Mouse (Mus musculus) bone marrow, adult 2 months (tissue): ENCODE data around the gene Ccsap. TPM values are rescaled to one million over a fixed set of nuclear protein-coding genes. Genes with fewer than 3 reads are reported as not detected.

ENCODE experiments used
- H3K27ac ChIP-seq: fragments of 200-500 bp; 2 replicates; pipeline ENCODE4 v1.5.1; 2012; ENCODE audit warnings: low read depth, mild to moderate bottlenecking, control low read depth, inconsistent platforms, low read length; ENCODE audit not compliant: control insufficient read depth, poor library complexity, insufficient read depth
- H3K4me1 ChIP-seq: fragments of 200-500 bp; 2 replicates; pipeline ENCODE4 v1.6.1; 2011; ENCODE audit warnings: low read length; ENCODE audit not compliant: control insufficient read depth, insufficient read depth
- H3K4me3 ChIP-seq: fragments of 200-500 bp; replicated peaks from 2 replicates; pipeline ENCODE3; 2011; ENCODE audit warnings: mild to moderate bottlenecking, low read depth, low read length, control low read depth; ENCODE audit not compliant: control insufficient read depth
- CTCF ChIP-seq: fragments of 200-500 bp; IDR thresholded peaks from 2 replicates; pipeline ENCODE4 v1.5.1; 2011; ENCODE audit warnings: low read length, control low read depth; ENCODE audit not compliant: control insufficient read depth, insufficient read depth
- POLR2A ChIP-seq: fragments of 200-500 bp; IDR thresholded peaks from 2 replicates; pipeline ENCODE4 v1.6.1; 2011; ENCODE audit warnings: low read depth, mild to moderate bottlenecking, control low read depth, low read length, borderline replicate concordance; ENCODE audit not compliant: control insufficient read depth
- WGBS: fragments of 180-500 bp; shearing (Covaris S2); methylation state at CpG from one replicate; pipeline ENCODE4 v1.1.7; 2018; 5-methylcytosine and 5-hydroxymethylcytosine counted together
- polyA plus RNA-seq: library from polyadenylated mRNA; stranded (reverse); fragments of >200 nt; gene quantifications from 2 replicates; pipeline ENCODE4 v1.2.4, GENCODE M21; 2011; ENCODE audit warnings: low replicate concordance; ENCODE audit not compliant: missing spikeins, insufficient read depth, insufficient read length

Ccsap gene
- polyA plus RNA-seq, 1 experiment = 2.5 TPM

- Histone ChIP-seq H3K27ac (no peak within 1 kb of the TSS), H3K4me1 (no peaks in the 10 kb centered on the region), H3K4me3 (no peak within 1 kb of the TSS)
- TF ChIP-seq POLR2A (no peak), CTCF (no peak)
- WGBS = 22% methylated on average over 15 of the region's 15 CpGs
Measured at GRCm38 (mm10) chr8:123894502-123895097, 34.6 kb upstream of the Ccsap start, which contains the start of gene Acta1. Gene Acta1 (minus strand): TSS chr8:123894751.

GRCm38 (mm10) chr8:123893413-123893812 is 33.4 kb upstream of the Ccsap start:
- H3K4me1 ChIP-seq = no peaks in the 10 kb centered on the region
- WGBS = 76% methylated on average over 11 of the region's 11 CpGs
- TF ChIP-seq CTCF = no peak
- no peak overlapping the region for H3K4me3 ChIP-seq
- no peak overlapping the region for H3K27ac ChIP-seq

DNA sequence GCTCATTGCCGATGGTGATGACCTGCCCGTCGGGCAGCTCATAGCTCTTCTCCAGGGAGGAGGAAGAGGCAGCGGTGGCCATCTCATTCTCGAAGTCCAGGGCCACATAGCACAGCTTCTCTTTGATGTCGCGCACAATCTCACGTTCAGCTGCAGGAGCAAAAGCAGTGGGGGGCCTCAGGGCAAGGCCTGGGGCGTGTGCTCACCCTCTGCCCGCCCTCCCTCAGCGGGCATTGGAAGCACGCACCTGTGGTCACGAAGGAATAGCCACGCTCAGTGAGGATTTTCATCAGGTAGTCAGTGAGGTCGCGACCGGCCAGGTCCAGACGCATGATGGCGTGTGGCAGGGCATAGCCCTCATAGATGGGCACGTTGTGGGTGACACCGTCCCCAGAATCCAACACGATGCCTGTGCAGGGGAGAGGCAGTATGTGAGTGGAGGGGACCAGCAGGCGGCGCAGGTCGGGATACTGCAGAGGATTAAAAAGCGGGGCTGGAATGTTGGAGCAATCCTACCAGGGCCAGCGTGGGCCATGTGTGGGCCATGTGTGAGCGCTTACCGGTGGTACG is 32.7 kb upstream of the Ccsap start:
- 21% methylated on average over 30 of the region's 30 CpGs for WGBS
- H3K4me1 ChIP-seq = no peaks in the 10 kb centered on the region
- no peak overlapping the region for H3K4me3 ChIP-seq
- TF ChIP-seq CTCF (no peak), POLR2A (no peak)
- H3K27ac ChIP-seq = no peak overlapping the region

GRCm38 (mm10) chr8:123891883-123892585 is 32.0 kb upstream of the Ccsap start:
- WGBS = 7% methylated on average over 49 of the region's 49 CpGs
- Histone ChIP-seq H3K4me3 (no peak overlapping the region), H3K4me1 (no peaks in the 10 kb centered on the region), H3K27ac (no peak overlapping the region)
- TF ChIP-seq POLR2A (no peak), CTCF (no peak)

- TF ChIP-seq POLR2A (no peak), CTCF (no peak)
- no peak overlapping the region for H3K4me3 ChIP-seq
- 3% methylated on average over 11 of the region's 11 CpGs for WGBS
Measured at GRCm38 (mm10) chr8:123891271-123891670, 31.3 kb upstream of the Ccsap start.

GRCm38 (mm10) chr8:123889797-123890196 is 29.8 kb upstream of the Ccsap start:
- Histone ChIP-seq H3K27ac (no peak overlapping the region), H3K4me3 (no peak overlapping the region), H3K4me1 (no peaks in the 10 kb centered on the region)
- WGBS = 58% methylated on average over 4 of the region's 4 CpGs
- TF ChIP-seq CTCF = no peak

More at GRCm38 (mm10) chr8:123891271-123891670, 31.3 kb upstream of the Ccsap start:
- Histone ChIP-seq H3K27ac (no peak overlapping the region), H3K4me1 (no peaks in the 10 kb centered on the region)

DNA sequence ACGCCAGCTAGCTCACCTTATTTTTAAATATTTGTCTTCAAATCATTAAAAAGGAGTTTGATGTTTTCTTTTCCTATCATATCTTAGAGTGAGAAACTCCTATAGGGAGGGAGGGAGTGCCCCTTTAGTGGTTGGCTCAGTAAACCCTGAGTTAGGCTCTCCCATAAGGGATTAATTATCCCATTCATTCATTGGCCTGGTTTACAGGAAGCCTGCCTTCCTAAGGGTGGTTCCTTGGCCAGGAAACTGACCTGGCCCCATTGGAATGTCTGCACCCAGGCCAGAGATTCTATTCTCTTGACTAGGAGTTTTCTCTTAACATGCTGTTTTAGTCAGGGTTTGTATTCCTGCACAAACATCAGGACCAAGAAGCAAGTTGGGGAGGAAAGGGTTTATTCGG is 27.9 kb upstream of the Ccsap start:
- no peaks in the 10 kb centered on the region for H3K4me1 ChIP-seq
- WGBS = 73% methylated on average over 2 of the region's 2 CpGs
- TF ChIP-seq POLR2A (no peak), CTCF (no peak)
- H3K27ac ChIP-seq = no peak overlapping the region
- H3K4me3 ChIP-seq = no peak overlapping the region

DNA sequence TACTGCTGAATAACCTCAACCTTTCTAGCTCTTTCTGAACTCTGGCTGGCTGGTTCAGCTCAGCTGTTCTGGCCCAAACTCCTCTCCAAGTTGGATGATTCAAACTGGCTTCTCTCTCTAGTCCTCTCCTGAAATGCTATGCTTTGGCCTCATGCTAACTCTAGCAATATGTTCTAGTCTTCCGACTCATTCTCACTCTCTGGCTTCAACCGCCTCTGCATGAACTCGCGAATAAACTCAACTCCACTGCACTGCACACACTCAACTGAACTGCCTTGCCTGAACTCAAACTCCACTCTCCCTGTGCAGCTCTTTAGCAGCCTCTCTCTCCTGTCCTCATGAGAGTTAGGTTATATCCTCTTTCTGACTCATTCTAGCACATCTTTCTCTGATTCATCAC is 27.2 kb upstream of the Ccsap start:
- WGBS = 81% methylated on average over 4 of the region's 4 CpGs
- H3K27ac ChIP-seq = no peak overlapping the region
- no peaks in the 10 kb centered on the region for H3K4me1 ChIP-seq
- TF ChIP-seq CTCF (no peak), POLR2A (no peak)
- H3K4me3 ChIP-seq = no peak overlapping the region
